Mouse (Mus musculus) gastrocnemius, postnatal 25 days (tissue): ENCODE results near the gene Foxred2. TPM values are rescaled to one million over a fixed set of nuclear protein-coding genes. Genes with fewer than 3 reads are reported as not detected.

Source experiments
- DNase-seq: peaks from one replicate; pipeline ENCODE4 v3.0.0; 2022
- long read RNA-seq, 2 experiments: library from polyadenylated mRNA; stranded (forward); transcript quantifications; one replicate each; pipeline ENCODE4 v2.0.0; 2021
- total RNA-seq, 2 experiments: library from RNA; stranded (reverse); gene quantifications; 1 replicate in 1 of 2; 2 replicates in 1 of 2; pipeline ENCODE4 v1.2.3; 2021

Gene Foxred2
- under 1 TPM; 0.54 to 0.86 TPM for total RNA-seq
- long read RNA-seq, experiment 1: 0 reads
- long read RNA-seq, experiment 2, full-length matches to known transcripts: 1 of 1 reads
- long read RNA-seq, experiment 2, partial matches to known transcripts: 0 of 1 reads
- long read RNA-seq, experiment 2, other reads (novel, unspliced or antisense): 0 of 1 reads

GRCm38 (mm10) chr15:77956404-77956901 is at the start of gene Foxred2:
TSS of gene Foxred2 (minus strand) at chr15:77956722.
- DNase-seq: peak; percentile 83

DNA sequence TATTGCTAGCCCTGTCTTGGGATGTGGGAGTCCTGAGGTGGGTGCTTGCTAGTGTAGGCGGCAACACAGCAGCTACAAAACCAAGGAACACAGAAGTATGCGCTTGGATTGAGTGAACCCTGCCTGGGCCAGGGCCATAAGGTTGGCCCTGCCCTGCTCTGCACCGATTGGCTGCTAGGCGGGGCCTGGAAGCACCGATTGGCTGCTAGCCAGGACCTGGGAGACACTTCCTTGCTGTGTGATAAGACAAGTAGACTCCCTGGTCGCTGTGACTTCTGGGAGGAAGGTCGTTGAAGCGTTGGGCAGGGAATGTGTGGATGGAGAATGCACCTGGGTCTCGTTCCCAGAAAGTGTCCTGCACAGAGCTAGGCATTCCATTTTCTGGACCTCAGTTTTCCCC is 47.4 kb upstream of the Foxred2 start:
- no peak for DNase-seq

DNA sequence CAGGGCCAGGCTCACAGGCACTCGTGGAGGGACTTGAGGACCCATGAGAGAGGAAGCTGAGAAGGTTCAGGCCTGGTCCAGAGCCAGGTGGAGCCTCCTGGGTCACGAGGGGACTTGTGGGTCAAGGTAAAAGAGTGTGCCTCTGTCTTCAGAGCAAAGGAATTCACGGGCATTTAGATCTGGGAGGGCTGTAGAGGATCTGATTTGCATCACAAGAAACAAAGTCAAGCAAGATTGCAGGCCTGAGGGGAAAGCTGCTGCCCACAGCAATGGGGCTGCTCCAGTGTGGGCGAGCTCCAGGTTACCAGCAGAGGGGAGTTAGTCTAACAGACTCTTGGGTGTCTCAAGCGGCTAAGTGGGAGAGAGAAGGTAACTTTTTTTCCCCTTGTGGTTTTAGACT is 44.9 kb upstream of the Foxred2 start:
- DNase-seq: no peak

DNA sequence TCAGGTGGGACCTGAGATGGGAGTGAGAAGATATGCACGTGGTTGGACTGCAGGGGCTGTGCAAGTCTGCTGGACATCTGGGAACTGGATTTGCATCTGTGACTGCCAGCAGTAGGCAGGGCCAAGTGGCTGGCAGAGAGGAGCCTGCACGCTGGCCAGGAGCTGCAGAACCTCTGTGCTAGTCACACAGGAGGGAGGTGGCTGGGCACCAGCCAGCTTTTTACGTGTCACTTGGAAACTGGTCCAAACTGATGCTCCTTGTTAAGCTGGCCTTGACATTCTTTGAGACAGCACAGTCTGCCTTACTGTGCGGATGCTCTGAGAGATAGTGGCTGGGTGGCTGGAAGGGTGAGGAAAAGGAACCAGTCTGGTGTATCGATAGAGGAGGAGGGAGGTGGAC is 32.0 kb upstream of the Foxred2 start:
- DNase-seq: peak; percentile 45

- no peak for DNase-seq
Observed at GRCm38 (mm10) chr15:77983391-77983790, 26.9 kb upstream of the Foxred2 start.

DNA sequence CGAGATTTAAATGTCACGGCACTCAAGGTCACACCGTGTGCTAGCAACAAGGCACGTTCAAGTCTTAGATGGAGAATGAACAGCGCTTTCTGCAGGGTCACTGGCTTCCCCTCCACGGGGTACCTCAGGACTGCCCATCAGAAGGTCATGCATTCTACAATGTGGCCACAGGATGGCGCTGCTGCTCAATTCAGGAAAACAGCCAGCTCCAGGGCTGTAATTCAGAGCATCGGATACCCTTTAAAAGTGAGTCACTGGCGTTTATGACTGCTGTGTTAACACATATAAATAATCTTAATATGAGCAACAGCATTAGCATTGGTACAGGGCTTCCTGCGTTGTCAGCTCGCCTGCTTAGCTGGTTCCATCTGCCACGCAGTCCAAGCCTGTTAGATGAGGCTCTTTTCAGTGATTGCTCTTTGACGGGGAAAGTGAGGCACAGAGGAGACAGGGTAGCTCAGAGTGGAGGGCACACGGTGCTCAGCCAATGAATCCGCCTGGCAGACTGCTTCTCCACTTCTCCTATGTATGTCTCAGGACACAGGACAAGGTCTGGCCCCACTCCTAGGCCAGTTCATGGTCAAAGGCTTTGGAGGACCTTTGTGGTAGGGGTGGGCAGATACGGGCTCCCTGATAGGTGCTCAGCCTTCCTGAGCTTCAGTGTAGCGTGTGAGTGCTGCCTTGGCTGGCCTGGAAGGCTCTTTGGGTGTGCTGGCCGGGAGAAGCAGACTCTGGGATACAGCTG is 25.8 kb upstream of the Foxred2 start:
- DNase-seq: peak; percentile 17

- DNase-seq: no peak
Observed at GRCm38 (mm10) chr15:77981181-77981680, 24.7 kb upstream of the Foxred2 start.

GRCm38 (mm10) chr15:77979427-77979865 is 22.9 kb upstream of the Foxred2 start:
- no peak for DNase-seq

GRCm38 (mm10) chr15:77977663-77978062 is 21.1 kb upstream of the Foxred2 start:
- no peak for DNase-seq

DNA sequence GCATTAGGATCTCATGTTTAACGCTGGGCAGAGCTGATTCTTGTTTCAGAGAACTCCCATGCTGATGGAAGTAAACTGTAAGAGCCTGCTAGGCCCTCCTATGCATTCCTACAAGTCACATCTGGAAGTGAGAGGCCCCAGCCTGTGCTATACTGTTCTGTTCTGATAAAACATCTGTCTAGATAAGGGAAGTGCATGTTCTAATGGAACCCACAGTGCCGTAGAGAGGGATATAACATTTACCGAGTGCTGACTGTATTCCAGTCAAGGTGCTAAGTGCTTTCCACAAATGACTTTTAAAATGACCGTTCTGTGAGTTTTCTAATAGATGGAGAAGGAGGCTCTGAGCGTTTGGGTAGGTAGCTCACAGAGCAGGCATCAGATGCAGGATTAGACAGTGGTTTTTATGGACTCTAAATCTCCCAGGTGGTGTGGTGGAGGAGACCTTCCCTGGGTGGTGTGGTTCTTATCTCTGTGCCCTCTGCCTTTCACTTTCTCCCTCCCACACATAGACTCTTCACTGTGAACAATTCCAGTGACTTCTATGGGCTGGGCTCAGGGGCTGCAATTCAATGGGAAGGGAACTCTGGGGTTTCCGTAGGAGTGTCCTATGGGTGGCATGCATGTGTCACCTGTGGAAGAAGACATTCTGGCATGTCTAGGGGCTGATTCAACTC is 17.8 kb upstream of the Foxred2 start:
- DNase-seq: no peak

GRCm38 (mm10) chr15:77970470-77971292 is 14.2 kb upstream of the Foxred2 start, which contains the start of gene Eif3d:
TSS of gene Eif3d (minus strand) at chr15:77970813.
- peak; percentile 92 for DNase-seq

- DNase-seq: no peak
Observed at GRCm38 (mm10) chr15:77969940-77970469, 13.5 kb upstream of the Foxred2 start.

- no peak for DNase-seq
Observed at GRCm38 (mm10) chr15:77965117-77965528, 8.6 kb upstream of the Foxred2 start.

DNA sequence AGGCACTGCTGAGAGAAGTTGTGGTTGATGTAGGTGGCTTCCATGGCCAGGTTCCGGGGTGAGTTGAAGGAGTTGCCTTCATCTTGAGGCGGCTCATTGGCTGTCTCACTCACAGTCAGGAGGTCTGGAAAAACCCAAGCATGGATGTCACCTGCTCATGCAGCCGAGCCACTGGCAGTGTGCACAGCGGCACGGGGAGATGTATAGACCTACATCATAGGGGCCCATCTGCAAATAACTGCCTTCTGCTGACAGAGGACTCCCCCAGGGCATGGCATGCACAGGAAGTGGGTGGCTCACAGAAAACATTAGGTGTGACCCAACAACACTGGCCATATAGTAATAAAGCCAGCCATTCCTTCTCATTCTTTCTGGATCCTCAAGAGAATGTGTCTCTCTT is 5.9 kb upstream of the Foxred2 start:
- no peak for DNase-seq

- no peak for DNase-seq
Observed at GRCm38 (mm10) chr15:77960693-77961092, 4.2 kb upstream of the Foxred2 start.

GRCm38 (mm10) chr15:77958071-77958470 is 1.5 kb upstream of the Foxred2 start:
- no peak for DNase-seq

DNA sequence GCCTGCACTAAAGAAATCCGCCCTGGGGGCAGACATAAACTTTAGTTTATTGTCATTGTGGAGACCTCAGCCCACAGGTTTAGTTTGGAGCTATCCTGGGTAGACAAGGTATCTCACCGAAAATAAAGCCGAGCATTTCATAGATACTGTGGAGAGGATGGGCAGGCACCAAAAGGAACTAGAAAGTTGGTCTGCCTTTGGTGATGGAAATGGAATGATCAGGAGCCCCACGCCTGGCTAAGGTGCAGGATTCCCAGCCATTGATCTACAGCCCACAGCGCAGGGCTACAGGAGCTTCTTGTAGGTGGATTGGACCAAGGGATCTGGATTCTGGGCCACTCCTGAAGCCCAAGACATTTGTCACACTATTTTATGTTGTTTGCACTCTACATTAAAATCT is 1.1 kb upstream of the Foxred2 start:
- DNase-seq: no peak

DNA sequence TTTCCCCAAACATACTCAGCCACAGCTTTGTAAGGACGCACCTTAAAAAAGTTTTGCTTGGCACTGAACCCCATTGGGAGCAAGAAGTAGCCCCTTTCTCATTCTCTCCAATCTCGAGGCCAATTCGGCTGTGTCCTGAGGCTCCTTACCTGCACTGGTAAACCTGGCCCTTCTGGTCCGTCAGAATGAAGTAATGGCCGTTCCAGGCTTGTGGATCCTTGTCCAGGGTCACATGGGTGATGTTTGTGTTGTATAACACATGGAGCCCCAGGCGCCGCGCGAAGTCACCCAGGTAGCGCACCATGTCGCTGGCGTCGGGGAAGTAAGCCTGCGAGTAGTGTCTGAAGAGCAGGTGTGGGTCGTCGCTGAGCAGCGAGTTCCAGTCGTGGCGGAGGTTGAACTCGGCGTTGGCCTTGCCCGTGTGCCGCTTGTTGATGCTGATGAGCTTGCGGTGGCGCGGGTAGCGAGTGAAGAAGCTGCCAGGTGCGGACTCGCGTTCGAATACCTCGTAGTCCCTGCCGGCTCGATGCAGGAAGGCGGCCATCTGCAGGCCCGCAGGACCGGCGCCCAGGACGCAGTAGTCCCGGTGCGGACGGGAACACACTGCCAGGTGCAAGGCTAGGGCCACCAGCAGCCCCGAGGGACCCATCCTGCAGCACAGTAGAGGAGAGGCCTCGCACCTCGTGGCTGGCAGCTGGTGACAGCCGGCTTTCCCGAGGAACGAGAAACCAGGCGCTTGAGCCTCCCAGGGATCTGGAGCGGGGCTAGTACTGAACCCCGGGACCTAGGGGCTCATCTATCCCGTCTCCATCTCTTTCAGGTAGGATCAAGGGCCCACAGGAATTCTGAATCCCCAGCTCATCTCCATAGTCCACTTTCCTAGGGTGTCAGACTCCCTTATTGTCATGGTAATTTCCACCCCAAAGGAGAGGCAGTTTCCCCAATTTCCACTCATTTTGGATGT is 800 bp downstream of the Foxred2 start:
- no peak for DNase-seq

GRCm38 (mm10) chr15:77954362-77954761 is 2.2 kb downstream of the Foxred2 start:
- DNase-seq: no peak

- DNase-seq: no peak
Observed at GRCm38 (mm10) chr15:77952921-77953320, 3.6 kb downstream of the Foxred2 start.
